ENCODE assay signal across 19 mouse cellular contexts in genomic region chr1:189764258-189764657, GRCm38 (mm10). TPM values are rescaled to one million over a fixed set of nuclear protein-coding genes. Genes with fewer than 3 reads are reported as not detected.
DNase-seq lines count a peak whose midpoint lies in the region; ATAC-seq and TF ChIP-seq lines count a peak whose summit lies in the region.
"Had no signal": no experiment of that assay in that cellular context is flagged by ENCODE, and none has a peak within 500 bp of the region (broad histone marks: within the 10 kb centered on the region; RNA-seq: fewer than 3 reads in every experiment).

No protein-coding gene starts in this region.

- ATAC-seq in intestine, embryonic 15.5 days = no peak
- no peak for ATAC-seq in intestine, embryonic 16.5 days
- no peak for ATAC-seq in midbrain, postnatal 0 days (ENCODE audit: low FRiP score)
- no peak for ATAC-seq in neural tube, embryonic 15.5 days (ENCODE audit: low FRiP score)
- ATAC-seq: CD4-positive, CD25-positive, alpha-beta regulatory T cell, adult 4 months; forebrain, embryonic 15.5 days had no signal

- peaks cover 31% of the 10 kb centered on the region for H3K4me1 ChIP-seq in intestine, embryonic 15.5 days (replicated peaks)
- peaks cover 23% of the 10 kb centered on the region for H3K4me1 ChIP-seq in intestine, embryonic 16.5 days (ENCODE audit: control insufficient read depth, insufficient read depth, low read length)
- peaks cover 47% of the 10 kb centered on the region for H3K4me1 ChIP-seq in midbrain, embryonic 10.5 days
- H3K4me1 ChIP-seq in midbrain, postnatal 0 days (ENCODE audit: insufficient read depth, low read length) = no peaks in the 10 kb centered on the region
- H3K4me1 ChIP-seq in neural tube, embryonic 15.5 days = peaks cover 7% of the 10 kb centered on the region
- H3K4me1 ChIP-seq: forebrain, embryonic 15.5 days had no signal

- no peak overlapping the region for H3K4me2 ChIP-seq in intestine, embryonic 15.5 days (replicated peaks)
- no peak overlapping the region for H3K4me2 ChIP-seq in intestine, embryonic 16.5 days (ENCODE audit: low read depth, low read length)
- H3K4me2 ChIP-seq in midbrain, postnatal 0 days (ENCODE audit: low read depth, low read length, poor library complexity, severe bottlenecking) = no peak overlapping the region
- H3K4me2 ChIP-seq in neural tube, embryonic 15.5 days = no peak overlapping the region
- H3K4me2 ChIP-seq: forebrain, embryonic 15.5 days; hindbrain, embryonic 14.5 days; limb, embryonic 15.5 days; lung, embryonic 15.5 days had no signal

- no peaks in the 10 kb centered on the region for H3K36me3 ChIP-seq in intestine, embryonic 15.5 days
- H3K36me3 ChIP-seq in intestine, embryonic 16.5 days (ENCODE audit: control insufficient read depth, insufficient read depth, low read length) = no peaks in the 10 kb centered on the region
- no peaks in the 10 kb centered on the region for H3K36me3 ChIP-seq in midbrain, embryonic 10.5 days
- no peaks in the 10 kb centered on the region for H3K36me3 ChIP-seq in midbrain, postnatal 0 days (ENCODE audit: insufficient read depth, low read length)
- H3K36me3 ChIP-seq in neural tube, embryonic 15.5 days = no peaks in the 10 kb centered on the region
- H3K36me3 ChIP-seq: forebrain, embryonic 15.5 days; limb, embryonic 15.5 days; lung, embryonic 15.5 days had no signal

- WGBS in intestine, embryonic 15.5 days = 51% methylated on average over 5 of the region's 5 CpGs
- WGBS in intestine, embryonic 16.5 days = 54% methylated on average over 5 of the region's 5 CpGs
- 80% methylated on average over 5 of the region's 5 CpGs for WGBS in midbrain, embryonic 10.5 days
- 77% methylated on average over 5 of the region's 5 CpGs for WGBS in midbrain, postnatal 0 days
- 72% methylated on average over 5 of the region's 5 CpGs for WGBS in neural tube, embryonic 15.5 days

- 0 out of 2 replicates have a peak overlapping the region, but pooled peaks have one; percentile 15 for H3K27ac ChIP-seq in intestine, embryonic 15.5 days
- H3K27ac ChIP-seq in intestine, embryonic 16.5 days (ENCODE audit: low read length) = no peak overlapping the region
- H3K27ac ChIP-seq in midbrain, embryonic 10.5 days (replicated peaks) = peak overlapping the region; percentile 39
- H3K27ac ChIP-seq in midbrain, postnatal 0 days (ENCODE audit: low read depth, low read length) = no peak overlapping the region
- H3K27ac ChIP-seq in neural tube, embryonic 15.5 days (replicated peaks) = no peak overlapping the region
- H3K27ac ChIP-seq: forebrain, embryonic 15.5 days; hindbrain, embryonic 14.5 days; limb, embryonic 15.5 days; lung, embryonic 15.5 days had no signal

- no peak overlapping the region for H3K9ac ChIP-seq in intestine, embryonic 15.5 days
- no peak overlapping the region for H3K9ac ChIP-seq in intestine, embryonic 16.5 days (ENCODE audit: low read depth, low read length)
- H3K9ac ChIP-seq in midbrain, postnatal 0 days (replicated peaks; ENCODE audit: low read length, poor library complexity, severe bottlenecking) = no peak overlapping the region
- no peak overlapping the region for H3K9ac ChIP-seq in neural tube, embryonic 15.5 days (replicated peaks)
- H3K9ac ChIP-seq: forebrain, embryonic 15.5 days; hindbrain, embryonic 14.5 days; limb, embryonic 15.5 days; lung, embryonic 15.5 days had no signal

- H3K9me3 ChIP-seq in intestine, embryonic 15.5 days = no peaks in the 10 kb centered on the region
- H3K9me3 ChIP-seq in intestine, embryonic 16.5 days (ENCODE audit: control insufficient read depth, low read length) = no peaks in the 10 kb centered on the region
- H3K9me3 ChIP-seq in midbrain, embryonic 10.5 days (replicated peaks) = no peaks in the 10 kb centered on the region
- H3K9me3 ChIP-seq in midbrain, postnatal 0 days (ENCODE audit: low read length) = no peaks in the 10 kb centered on the region
- no peaks in the 10 kb centered on the region for H3K9me3 ChIP-seq in neural tube, embryonic 15.5 days (replicated peaks)
- H3K9me3 ChIP-seq: forebrain, embryonic 15.5 days; limb, embryonic 15.5 days; lung, embryonic 15.5 days had no signal

- no peak overlapping the region for H3K4me3 ChIP-seq in intestine, embryonic 15.5 days (replicated peaks)
- H3K4me3 ChIP-seq in intestine, embryonic 16.5 days (ENCODE audit: low read length) = no peak overlapping the region
- no peak overlapping the region for H3K4me3 ChIP-seq in midbrain, embryonic 10.5 days
- H3K4me3 ChIP-seq in midbrain, postnatal 0 days (ENCODE audit: low read depth, low read length) = no peak overlapping the region
- no peak overlapping the region for H3K4me3 ChIP-seq in neural tube, embryonic 15.5 days (replicated peaks)
- H3K4me3 ChIP-seq: forebrain, embryonic 15.5 days; limb, embryonic 15.5 days; lung, embryonic 15.5 days had no signal

- no peak for TF ChIP-seq CTCF in midbrain, postnatal 0 days (IDR thresholded peaks at IDR 0.05)

- no peak for DNase-seq in midbrain, embryonic 10.5 days (ENCODE audit: low spot score)
- no peak for DNase-seq in midbrain, postnatal 0 days (ENCODE audit: low spot score)
- peak; percentile 66 for DNase-seq in lung, postnatal 36 days
- DNase-seq in layer of hippocampus, postnatal 14 days (ENCODE audit: low spot score in 2 of 2) = no peak
- DNase-seq: adrenal gland, postnatal 10 days; cerebellum, adult 2 months; kidney, adult 2 months; layer of hippocampus, adult 9-11 months; midbrain, embryonic 14.5 days; right cerebral cortex, postnatal 25 days; thymus, postnatal 14 days had no signal

- no peaks in the 10 kb centered on the region for H3K27me3 ChIP-seq in intestine, embryonic 15.5 days (replicated peaks)
- no peaks in the 10 kb centered on the region for H3K27me3 ChIP-seq in intestine, embryonic 16.5 days (replicated peaks; ENCODE audit: control insufficient read depth, insufficient read depth, low read length)
- no peaks in the 10 kb centered on the region for H3K27me3 ChIP-seq in midbrain, embryonic 10.5 days (ENCODE audit: low read depth, poor library complexity, severe bottlenecking)
- H3K27me3 ChIP-seq in midbrain, postnatal 0 days (ENCODE audit: insufficient read depth, low read length) = no peaks in the 10 kb centered on the region
- H3K27me3 ChIP-seq in neural tube, embryonic 15.5 days (replicated peaks) = no peaks in the 10 kb centered on the region
- H3K27me3 ChIP-seq: forebrain, embryonic 15.5 days; limb, embryonic 15.5 days; lung, embryonic 15.5 days had no signal

RNA-seq across cellular contexts. Expression of gene Ptpn14, which starts 36.2 kb away (rescaled TPM):
- polyA plus RNA-seq in intestine, embryonic 15.5 days (2015; fragmentation: Nextera tagmentation; extraction: Ambion mirVana) = 4.9 and 6.2 TPM in 2 replicates
- polyA plus RNA-seq in intestine, embryonic 16.5 days (2015; fragmentation: Nextera tagmentation; extraction: Ambion mirVana) = 4.0 and 4.2 TPM in 2 replicates
- 4.5 and 4.6 TPM in 2 replicates for polyA plus RNA-seq in midbrain, embryonic 10.5 days (2016; fragmentation: Nextera tagmentation; extraction: Ambion mirVana)
- 5.1 and 6.5 TPM in 2 replicates for total RNA-seq in midbrain, postnatal 0 days (2014; rRNA removed)
- 1.1 and 1.2 TPM in 2 replicates for polyA plus RNA-seq in midbrain, postnatal 0 days (2015; fragmentation: Nextera tagmentation; extraction: Ambion mirVana)
- total RNA-seq in layer of hippocampus, postnatal 14 days (2021) = 10 to 100 TPM; 12.0 to 15.7 TPM
- 1.4 and 4.8 TPM in 2 replicates for polyA plus RNA-seq in neural tube, embryonic 15.5 days (2015; fragmentation: Nextera tagmentation; extraction: Ambion mirVana)

Comparison
In these comparisons a context has a peak if more than half of its experiments do, and no peak if none do; other contexts are left out.
1. H3K27ac ChIP-seq: peak in intestine, embryonic 15.5 days (single experiment) and midbrain, embryonic 10.5 days (single experiment); none in intestine, embryonic 16.5 days (single experiment), midbrain, postnatal 0 days (single experiment) and neural tube, embryonic 15.5 days (single experiment).